Mouse (Mus musculus) E14TG2a.4 (cell line): Measurements from ENCODE around the gene Abhd15.

Experiments used
- CTCF ChIP-seq: conservative IDR thresholded peaks from 2 replicates; pipeline ENCODE4 v1.5.1; 2014; ENCODE audit warnings: low read length
- NANOG ChIP-seq: IDR thresholded peaks from 2 replicates; pipeline ENCODE4 v1.6.1; 2014; ENCODE audit warnings: borderline replicate concordance, low read length, mixed read lengths
- POU5F1 ChIP-seq: IDR thresholded peaks from 2 replicates; pipeline ENCODE4 v1.6.1; 2014; ENCODE audit warnings: low read length, borderline replicate concordance

GRCm38 (mm10) chr11:77585201-77585600 lies 70.3 kb downstream of the Abhd15 start:
- TF ChIP-seq CTCF (no peak), POU5F1 (no peak), NANOG (no peak)
